Mouse (Mus musculus) c-Kit-negative CD71-positive TER-119-positive erythroid progenitor cells, embryonic 14.5 days (primary cell): ENCODE measurements around the gene Casp9.
A peak's percentile ranks its signal among the peaks of the same experiment; 100 is the strongest.

Experiments used
- DNase-seq: peaks from one replicate; pipeline ENCODE4 v3.0.0-alpha.2; 2013; ENCODE audit warnings: low read depth, low spot score

Casp9 gene

DNA sequence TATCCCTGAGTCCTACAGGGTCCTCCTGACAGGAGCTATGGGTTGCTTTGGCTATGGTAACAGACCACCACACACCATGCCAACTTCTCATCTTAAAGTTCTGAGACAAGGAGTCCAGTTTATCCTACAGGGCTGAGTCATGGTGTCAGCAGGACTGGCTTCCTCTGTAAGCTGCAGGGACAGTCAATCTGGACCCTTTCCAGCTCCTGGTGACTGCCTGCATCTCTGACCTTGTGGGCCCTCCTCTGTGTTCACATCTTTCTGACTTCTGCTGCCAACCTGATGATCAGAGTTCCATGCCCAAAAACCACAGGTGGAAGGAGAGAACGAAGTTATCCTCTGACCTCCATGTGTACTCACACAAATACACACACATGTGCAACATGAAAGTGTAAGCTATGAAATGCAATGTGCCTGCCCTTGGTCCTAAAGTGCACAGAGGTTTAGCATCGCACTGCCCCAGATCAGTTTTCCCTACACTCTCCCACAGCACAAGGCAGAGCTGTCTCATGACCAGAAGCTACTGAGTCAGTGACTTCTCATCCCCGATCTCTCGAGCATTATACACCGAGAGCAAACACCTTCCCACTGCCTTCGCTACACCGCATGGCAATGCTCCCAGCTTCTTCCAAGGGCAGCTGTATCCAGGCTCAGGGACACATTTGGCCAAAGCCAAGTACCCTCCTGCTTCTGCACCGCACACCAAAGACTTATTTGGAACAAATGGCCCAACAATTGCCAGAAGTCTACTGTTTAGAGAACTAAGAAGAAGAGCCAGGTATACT lies 12.0 kb upstream of the Casp9 start:
- DNase-seq = no peak

DNA sequence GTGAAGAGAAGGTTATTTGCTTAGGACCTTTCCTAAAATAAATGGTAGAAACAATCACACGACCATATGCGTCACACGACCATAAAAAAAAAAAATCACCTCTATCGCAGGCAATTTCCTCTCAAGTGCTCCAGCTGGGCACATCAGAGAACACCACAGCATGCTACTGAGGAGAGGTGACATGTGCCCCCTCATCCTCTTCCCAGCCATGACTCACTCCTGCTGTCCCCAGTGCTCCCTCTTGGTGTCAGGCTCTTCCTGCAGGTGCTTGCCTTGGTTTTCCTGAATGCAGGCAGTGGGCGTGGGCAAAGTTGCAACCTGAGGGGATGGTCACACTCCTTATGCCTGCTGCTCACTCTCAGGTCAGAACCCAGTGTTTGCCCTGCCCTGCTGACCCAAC lies 8.6 kb upstream of the Casp9 start:
- DNase-seq = no peak

DNA sequence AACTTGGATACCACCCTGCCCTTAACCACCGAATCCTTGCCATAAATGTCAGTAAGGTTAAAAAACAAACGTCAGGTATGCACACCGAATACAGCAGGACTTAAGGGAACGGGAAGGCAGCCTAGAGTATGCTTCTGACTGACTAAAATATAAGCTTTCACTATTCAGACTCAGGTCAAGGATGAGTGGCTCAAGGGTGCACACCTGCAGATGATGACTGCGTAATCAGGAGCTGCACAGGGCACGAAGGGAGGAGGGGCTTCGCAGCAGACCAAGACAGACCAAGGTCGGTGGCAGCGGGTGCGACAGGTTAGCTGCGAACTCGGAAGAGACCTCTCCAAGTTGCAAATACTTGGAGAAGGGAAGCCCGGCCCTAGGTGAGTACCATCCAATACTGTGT lies 7.3 kb upstream of the Casp9 start:
- DNase-seq = no peak

DNA sequence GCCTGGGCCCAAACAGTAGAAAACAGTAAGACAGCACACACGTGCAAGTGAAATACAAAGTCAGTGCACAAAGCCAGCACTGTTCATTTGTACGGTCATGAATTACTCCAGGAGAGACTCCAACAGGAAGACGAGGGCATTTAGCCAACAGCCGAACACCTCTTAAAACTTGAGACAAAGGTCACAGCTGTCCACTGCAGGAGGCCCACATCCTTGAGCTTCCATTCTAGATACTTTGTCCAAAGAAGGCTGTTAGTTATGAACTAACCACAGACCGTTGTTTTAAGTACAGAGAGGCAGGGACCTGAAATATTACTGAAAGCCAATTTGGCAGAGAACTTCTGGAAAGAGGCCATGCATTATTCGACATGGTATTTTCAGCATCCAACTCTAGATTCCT lies 6.4 kb upstream of the Casp9 start:
- DNase-seq = no peak

DNA sequence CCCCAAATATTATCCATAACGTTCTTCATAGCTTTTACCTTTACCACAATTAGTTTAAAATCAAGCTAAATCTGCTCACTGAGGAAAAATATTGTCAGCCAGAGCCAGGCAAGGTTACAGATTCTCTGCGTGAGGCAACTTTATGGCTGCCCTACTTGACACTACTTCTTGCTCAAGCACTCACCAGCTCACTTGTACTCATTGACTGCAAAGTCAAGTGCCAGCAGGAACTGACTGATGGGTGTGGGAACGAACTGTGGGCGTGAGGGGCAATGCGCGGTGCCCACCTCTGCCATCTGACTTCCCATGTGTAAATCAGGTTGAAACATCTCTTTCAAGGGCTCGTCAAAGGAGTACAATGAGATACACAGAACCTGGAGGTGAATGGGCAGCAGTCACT lies 6.0 kb upstream of the Casp9 start:
- DNase-seq = no peak

DNA sequence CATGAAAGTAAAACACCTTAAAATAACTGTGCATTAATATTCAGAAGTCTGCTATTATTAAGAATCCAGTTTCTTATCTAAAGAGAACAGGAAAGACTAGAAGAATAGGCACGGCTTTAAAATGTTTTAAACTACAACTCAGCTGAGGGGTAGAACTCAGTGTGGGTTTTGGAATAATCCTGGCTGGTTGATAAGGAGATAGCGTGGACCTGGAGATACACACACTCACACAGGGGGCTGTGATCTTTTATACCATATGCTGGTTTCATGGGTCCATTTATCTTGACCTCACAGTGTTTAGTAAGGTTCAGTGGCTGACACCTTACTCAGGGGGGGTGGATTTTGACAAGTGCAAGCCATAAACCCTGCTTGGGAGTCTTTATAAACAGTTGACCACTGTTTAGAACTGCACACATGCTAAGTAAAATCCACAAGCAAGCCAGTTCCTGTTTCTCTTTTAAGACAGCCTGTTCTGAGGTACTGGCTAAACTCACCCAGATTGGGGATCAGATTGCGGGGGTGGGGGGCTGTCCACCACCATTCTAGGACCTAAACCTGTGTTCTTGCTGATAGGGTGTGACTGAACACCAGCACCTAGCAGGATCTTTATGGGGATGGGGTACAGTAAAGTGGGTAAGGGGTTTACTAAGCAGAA lies 3.7 kb upstream of the Casp9 start:
- DNase-seq = no peak

DNA sequence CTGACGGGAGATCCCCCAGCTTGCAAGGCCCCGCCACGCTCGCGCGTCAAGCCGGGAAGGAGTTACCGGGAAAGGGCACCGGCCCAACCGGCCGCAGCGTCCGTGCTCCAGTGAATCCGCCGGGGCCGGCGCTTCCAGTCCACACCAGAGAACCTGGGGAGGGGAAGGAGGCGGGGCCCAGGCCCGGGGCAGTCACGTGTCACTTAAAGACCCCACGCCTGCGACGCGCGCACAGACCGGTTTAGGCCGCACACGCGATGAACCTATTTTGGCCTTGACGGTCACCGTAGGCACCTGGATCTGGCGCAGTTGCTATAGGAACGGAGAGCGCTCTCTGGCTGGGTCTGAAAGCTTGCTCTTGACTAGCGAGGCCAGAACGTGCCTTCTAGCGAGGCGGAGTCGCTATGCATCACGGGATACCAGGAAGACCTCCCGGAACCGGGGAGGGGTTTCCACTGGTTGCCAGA lies 2.9 kb upstream of the Casp9 start, which contains the start of gene Dnajc16:
Gene Dnajc16, minus strand, starts transcription at position 408 of the 467 bp plus-strand sequence.
- DNase-seq = peak; percentile 94

DNA sequence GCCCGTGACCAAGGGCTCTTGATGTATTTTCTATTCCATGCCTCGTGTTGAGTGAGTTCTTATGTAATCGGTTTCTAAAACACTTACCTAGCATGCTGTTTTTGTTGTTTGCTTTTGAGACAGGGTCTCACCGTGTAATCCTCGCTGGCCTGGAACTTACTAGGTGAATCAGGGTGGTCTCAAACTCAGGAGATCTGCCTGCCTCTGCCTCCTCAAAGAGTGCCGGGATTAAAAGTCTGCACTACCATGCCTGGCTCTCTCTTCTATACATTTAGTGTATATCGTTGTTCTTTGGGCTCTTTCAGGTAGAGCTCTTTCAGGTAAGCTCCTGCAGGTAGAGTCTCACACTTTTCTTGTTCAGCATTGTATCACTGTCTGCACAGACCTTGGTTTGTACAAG lies 1.9 kb upstream of the Casp9 start:
- no peak for DNase-seq

DNA sequence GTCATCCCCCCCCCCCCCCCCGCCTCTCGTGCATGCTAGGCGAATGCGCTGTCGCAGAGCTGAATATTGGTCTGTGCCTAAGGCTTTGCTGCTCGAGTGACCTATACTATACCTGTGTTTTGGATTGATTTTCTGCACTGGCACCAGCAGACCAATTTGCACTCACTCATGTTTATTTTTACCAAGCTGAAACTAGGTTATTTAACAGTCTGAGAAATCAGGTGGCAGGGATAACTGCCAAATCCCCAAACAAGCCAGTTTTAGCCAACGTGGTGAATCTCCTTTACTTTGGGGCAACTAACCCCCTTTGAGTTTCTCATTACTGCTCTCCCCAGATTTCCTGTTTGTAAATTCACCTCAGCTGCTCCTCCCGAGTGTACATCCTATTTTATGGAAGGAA lies 1.5 kb upstream of the Casp9 start:
- no peak for DNase-seq

DNA sequence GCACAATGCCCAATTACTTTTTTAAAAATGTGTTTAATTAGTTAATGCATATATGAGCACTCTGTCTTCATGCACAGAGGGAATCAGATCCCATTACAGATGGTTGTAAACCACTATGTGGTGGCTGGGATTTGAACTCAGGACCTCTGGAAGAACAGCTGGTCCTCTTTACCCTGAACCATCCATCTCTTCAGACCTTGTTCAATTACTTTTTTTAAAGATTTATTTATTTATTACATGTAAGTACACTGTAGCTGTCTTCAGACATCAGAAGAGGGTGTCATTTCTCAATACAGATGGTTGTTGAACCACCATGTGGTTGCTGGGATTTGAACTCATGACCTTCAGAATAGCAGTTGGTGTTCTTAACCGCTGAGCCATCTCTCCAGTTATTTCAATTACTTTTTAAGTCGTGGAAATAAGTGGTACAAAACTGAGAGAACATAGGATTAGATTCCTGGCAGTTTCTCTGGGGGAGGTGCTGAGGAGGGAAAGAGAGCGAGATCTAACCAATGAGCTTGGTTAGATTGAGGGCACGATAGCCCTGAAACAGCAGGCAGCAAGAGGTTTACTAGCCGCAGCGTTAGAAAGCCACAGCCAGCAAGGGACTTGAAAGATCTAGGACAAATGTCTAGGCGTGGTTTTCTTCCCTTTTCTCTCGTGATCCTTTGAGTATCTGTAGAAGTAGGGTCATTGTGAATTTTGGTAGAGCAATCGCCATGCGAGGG lies 694 bp upstream of the Casp9 start:
- DNase-seq = no peak

DNA sequence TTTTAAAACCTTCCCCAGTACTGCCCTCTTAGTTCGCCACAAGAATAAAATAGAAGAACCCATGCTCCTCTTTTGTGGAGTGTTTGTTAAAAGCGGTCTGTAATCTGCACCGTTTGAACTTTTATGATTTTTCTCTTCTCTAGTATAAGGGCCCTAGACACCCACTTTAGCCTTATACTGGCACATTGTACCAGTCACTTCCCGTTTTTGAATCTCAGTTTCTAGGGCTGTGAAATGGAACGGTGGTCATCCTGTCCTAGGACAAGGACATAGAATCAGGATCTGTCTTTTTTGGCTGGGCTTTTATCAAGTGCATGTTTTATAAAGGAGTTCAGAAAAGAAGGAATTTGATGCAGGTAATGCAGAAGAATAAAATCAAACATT lies 732 bp downstream of the Casp9 start:
- DNase-seq = no peak

DNA sequence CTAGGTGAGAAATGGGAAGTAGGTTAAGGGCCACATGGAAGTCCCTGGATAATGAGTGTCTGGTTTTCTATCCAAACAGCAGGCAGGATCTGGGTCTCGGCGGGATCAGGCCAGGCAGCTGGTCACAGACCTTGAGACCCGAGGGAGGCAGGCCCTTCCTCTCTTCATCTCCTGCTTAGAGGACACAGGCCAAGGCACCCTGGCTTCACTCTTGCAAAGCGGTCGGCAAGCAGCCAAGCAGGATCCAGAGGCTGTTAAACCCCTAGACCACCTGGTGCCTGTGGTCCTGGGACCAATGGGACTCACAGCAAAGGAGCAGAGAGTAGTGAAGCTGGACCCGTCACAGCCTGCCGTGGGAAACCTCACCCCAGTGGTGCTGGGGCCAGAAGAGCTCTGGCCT lies 2.9 kb downstream of the Casp9 start:
- DNase-seq = no peak

DNA sequence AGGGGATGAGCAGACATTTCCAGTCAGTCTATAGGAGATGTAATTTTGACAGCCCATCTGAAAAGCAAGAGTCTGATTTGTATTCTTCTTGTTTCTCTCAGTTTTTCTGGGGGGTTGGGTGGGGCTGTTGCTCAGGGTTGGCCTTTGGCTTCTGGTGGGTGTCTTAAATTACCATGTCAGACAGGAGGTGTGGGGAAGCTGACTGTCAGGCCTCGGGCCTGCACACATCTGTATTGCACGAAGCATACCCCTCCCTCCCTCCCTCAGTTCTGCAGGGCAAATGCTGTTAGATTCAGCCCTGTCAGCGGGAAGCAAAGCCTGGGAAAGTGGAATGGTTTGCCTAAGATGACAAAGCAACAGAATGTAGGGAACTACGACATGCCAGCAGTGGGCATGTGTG lies 3.5 kb downstream of the Casp9 start:
- no peak for DNase-seq

DNA sequence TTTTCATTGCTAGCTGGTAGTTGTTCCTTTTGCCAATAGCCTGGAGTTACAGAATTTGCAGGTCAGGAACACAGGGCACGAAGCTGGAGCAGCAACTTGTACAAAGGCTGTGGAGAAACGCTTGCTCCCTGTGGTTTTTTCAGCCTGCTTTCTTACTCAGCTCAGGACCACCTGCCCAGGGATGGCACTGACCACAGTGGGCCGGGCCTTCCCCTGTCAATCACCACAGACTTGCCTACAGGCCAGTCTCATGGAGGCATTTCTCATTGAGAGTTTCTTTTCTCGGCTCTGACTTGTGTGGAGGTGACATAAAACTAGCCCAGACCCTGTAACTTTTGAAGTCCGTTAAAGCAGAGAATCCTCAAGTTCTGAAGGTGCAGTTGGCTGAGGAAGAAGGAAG lies 4.1 kb downstream of the Casp9 start:
- DNase-seq = no peak

DNA sequence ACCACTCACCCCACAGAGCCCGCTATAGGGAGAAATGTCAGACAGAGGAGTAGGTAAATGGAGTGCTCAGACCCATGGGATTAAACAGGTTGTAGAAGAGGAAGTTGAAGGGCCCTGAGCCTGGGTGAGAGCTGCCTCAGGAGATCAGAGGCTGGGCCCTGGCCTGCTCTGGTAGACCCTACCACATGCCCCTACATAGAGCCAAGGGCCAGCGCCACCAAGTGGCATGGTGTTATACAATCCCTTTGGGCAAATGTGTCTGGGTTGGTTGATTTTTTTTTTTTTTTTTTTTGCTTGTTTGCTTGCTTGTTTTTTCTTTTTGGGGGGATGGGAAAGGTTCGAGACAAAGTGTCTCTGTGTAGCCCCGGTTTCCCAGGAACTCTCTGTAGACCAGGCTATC lies 10.7 kb downstream of the Casp9 start:
- no peak for DNase-seq

DNA sequence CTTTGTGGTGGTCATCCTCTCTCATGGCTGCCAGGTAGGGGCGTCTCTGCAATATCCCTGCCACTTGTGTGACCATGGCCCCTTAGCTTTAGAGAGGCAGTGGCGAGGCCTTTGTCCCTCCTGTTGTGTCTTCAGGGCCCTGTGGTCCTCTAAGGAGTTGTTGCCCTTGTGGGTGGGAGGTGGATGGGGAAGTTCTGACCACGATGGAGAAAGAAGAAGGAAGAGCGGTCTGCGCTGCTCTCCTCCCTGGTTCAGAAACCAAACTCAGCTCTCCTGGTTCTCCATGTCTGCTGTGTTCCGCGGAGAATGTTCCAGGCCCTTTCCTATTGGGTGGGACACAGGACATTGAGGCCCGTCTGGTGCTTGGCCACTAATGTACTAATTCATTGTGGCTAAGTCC lies 12.5 kb downstream of the Casp9 start:
- DNase-seq = no peak

DNA sequence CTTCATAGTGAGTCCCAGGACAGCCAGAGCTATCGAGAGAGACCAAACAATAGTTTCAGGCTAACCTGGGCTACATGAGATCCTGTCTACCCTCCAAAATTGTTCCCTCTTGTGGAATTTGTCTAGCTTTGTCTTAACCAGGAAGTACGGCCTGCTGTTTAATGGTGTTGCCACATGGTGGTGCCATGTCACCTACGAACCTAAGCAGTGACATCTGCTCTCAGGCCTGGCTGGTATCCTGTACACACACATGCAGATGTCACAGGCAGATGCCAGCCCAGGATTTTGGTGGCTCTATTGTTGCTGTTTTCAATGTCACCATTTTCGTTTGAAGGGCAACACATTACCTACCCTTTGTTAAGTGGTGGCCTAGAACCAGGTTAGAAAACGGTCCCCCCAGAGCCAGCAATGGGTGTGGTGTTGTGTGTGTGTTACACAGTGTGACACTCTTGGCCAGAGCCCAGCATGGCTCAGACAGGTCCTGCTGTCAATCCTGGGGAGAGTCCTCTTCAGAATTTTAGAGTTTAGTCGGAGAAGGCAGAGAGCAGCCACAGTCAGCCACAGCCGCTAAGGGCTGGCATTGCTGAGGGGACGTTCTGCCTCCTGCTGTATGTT lies 16.5 kb downstream of the Casp9 start:
- DNase-seq = no peak

DNA sequence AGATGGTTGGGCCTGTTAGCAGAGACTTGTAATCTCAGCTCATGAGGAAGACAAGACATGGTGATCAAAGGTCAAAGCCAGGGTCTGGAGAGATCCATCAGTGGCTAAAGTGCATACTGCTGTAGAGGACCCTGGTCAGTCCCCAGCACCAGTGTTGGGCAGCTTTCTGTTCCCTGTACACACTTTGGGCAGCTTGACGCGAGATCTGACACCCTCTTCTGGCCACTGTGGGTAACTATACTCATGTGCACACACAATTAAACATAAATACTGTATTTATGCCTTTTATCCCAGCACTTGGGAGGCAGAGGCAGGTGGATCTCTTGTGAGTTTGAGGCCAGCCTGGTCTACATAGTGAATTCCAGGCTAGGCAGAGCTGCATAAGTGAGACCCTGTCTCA lies 17.6 kb downstream of the Casp9 start:
- DNase-seq = no peak

DNA sequence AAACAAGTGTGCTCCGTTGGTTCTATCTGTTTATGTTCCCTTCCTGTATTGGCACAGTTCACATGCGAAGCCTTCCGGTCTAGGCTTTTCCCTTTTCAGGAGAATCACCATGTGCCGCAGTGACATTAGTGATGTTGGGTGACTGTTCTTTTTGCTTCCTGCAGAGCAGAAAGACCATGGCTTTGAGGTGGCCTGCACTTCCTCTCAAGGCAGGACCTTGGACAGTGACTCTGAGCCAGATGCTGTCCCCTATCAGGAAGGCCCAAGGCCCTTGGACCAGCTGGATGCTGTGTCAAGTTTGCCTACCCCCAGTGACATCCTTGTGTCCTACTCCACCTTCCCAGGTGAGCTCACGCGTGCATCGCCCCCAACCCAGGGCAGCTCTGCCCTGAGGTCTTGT lies 18.0 kb downstream of the Casp9 start:
- DNase-seq = no peak

DNA sequence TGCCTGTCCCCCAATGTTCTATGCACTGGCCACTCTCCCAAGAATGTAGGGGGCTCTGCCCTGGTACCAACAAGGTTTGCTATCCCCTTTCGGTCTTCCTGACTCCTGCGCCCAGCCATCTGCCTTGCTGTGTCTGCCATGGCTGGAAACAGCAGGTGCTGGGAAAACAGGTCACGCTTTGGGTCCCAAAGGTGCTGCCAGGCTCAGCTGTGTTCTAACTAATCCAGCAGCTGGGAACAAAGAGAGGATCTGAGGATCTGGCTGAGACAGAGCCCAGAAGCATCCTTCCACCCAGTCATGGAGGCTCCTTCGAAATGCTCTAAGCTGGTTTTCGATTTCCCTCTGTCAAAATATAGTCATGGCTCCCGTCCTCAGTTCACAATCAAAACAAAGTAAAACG lies 22.9 kb downstream of the Casp9 start:
- no peak for DNase-seq

DNA sequence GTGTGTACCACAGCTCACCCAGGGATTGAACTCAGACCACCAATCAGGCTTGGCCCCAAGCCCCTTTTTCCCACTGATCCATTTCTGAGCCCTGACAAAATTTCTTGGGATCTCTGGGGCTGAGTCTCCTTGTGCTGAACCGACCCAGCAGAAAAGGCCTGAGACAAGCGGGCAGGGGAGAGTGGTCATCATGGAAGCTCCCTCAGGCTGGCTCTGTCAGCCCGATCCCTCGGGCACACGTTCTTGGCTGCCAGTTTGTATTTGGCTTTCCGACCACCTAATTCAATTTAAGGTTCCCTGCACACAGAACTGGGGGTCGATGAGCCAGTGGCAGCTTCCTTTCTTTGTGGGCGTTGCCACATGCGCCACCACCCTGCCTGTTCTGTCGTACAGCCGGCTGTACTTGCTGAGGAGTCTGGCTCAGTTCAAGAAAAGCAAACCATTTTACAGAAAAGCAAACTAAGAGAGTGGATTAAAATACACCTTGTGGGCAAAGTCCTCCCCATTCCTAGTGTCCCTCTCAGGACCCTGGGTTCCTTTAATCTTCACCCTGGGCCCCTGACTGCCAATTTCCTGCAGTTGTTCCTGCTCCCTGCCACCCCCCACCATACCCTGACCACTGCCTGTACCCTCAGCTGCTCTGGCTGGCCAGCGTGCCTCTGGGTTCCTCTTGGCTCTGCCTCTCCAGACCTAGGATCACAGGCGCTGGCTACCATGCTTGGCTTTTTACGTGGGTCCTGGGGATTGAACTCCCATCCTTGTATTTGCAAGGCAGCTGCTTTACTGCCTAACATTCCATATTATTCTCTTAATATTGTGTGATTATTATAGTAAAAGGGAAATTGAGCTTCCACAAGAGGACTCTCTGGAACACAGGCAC lies 23.6 kb downstream of the Casp9 start:
- no peak for DNase-seq
